In genomic region chr1:131417821-131418660, GRCm38 (mm10) we compare ENCODE assay signal across 13 mouse cellular contexts.
A peak's percentile ranks its signal among the peaks of the same experiment; 100 is the strongest.
DNase-seq lines count a peak whose midpoint lies in the region; ATAC-seq lines count a peak whose summit lies in the region.
"Had no signal": no experiment of that assay in that cellular context is flagged by ENCODE, and none has a peak within 500 bp of the region (broad histone marks: within the 10 kb centered on the region; RNA-seq: fewer than 3 reads in every experiment).

No protein-coding gene starts in this region.

- WGBS in heart, embryonic 14.5 days: 31% methylated on average over 5 of the region's 5 CpGs

- H3K9ac ChIP-seq in heart, embryonic 14.5 days (ENCODE audit: low read length): peak overlapping the region; percentile 7; the same call in 1 of the 2 replicates
- H3K9ac ChIP-seq: embryonic facial prominence, embryonic 13.5 days; stomach, embryonic 15.5 days had no signal

- no peaks in the 10 kb centered on the region for H3K27me3 ChIP-seq in heart, embryonic 14.5 days (ENCODE audit: control insufficient read depth, insufficient read depth, low read length)
- H3K27me3 ChIP-seq: embryonic facial prominence, embryonic 13.5 days; stomach, embryonic 15.5 days had no signal

- H3K4me3 ChIP-seq in heart, embryonic 14.5 days (ENCODE audit: control insufficient read depth in 1 of 2, insufficient read depth in 1 of 2, low read depth in 1 of 2, low read length in 2 of 2): no peak overlapping the region
- H3K4me3 ChIP-seq: embryonic facial prominence, embryonic 13.5 days; stomach, embryonic 15.5 days had no signal

- no peaks in the 10 kb centered on the region; the same call in 1 of the 2 replicates for H3K36me3 ChIP-seq in heart, embryonic 14.5 days (ENCODE audit: control insufficient read depth, insufficient read depth, low read length)
- H3K36me3 ChIP-seq: embryonic facial prominence, embryonic 13.5 days; stomach, embryonic 15.5 days had no signal

- intact Hi-C loops in heart, postnatal 36 days (cut with DNase I): no loop called here

- no peak for ATAC-seq in heart, embryonic 14.5 days (ENCODE audit: insufficient number of reproducible peaks, insufficient read depth, low FRiP score, low read depth)

- peak overlapping the region; percentile 8; the same call in 1 of the 2 replicates for H3K4me2 ChIP-seq in heart, embryonic 14.5 days (ENCODE audit: low read length)
- H3K4me2 ChIP-seq: embryonic facial prominence, embryonic 13.5 days; stomach, embryonic 15.5 days had no signal

- H3K9me3 ChIP-seq in heart, embryonic 14.5 days (ENCODE audit: control insufficient read depth, low read length): no peaks in the 10 kb centered on the region
- H3K9me3 ChIP-seq: embryonic facial prominence, embryonic 13.5 days; stomach, embryonic 15.5 days had no signal

- peaks cover 14 to 68% of the 10 kb centered on the region in 2 experiments for H3K4me1 ChIP-seq in heart, embryonic 14.5 days (ENCODE audit: control insufficient read depth in 2 of 2, insufficient read depth in 2 of 2, low read length in 2 of 2)
- H3K4me1 ChIP-seq: stomach, embryonic 15.5 days had no signal

- peak overlapping the region in 1 of 2 experiments; percentile 52; a peak in 2 of 4 replicates for H3K27ac ChIP-seq in heart, embryonic 14.5 days (replicated peaks in 1 of 2; ENCODE audit: control insufficient read depth in 1 of 2, insufficient read depth in 1 of 2, low read depth in 2 of 2, low read length in 2 of 2)
- H3K27ac ChIP-seq: embryonic facial prominence, embryonic 13.5 days; stomach, embryonic 15.5 days had no signal

- DNase-seq in cerebellum, adult 11 months: peak; percentile 12
- no peak for DNase-seq in cerebellum, adult 8-10 months
- no peak for DNase-seq in heart, postnatal 36 days
- peak; percentile 17 to 35 for DNase-seq in right cerebral cortex, postnatal 36 days (ENCODE audit: low spot score in 2 of 2)
- DNase-seq in right cerebral cortex, postnatal 10 days (ENCODE audit: low spot score in 2 of 2): no peak
- DNase-seq in telencephalon, adult 2 months (ENCODE audit: low read depth, low spot score): peak; percentile 58
- no peak for DNase-seq in testis, postnatal 10 days (ENCODE audit: low spot score)
- DNase-seq: gastrocnemius, postnatal 14 days; kidney, adult 11 months; lung, postnatal 14 days had no signal

Comparison
In these comparisons a context has a peak if more than half of its experiments do, and no peak if none do; other contexts are left out.
1. DNase-seq: peak in cerebellum, adult 11 months (single experiment), right cerebral cortex, postnatal 36 days (2 of 2) and telencephalon, adult 2 months (single experiment); none in cerebellum, adult 8-10 months (single experiment), heart, postnatal 36 days (0 of 2), right cerebral cortex, postnatal 10 days (0 of 2) and testis, postnatal 10 days (single experiment).